Mouse (Mus musculus): ENCODE measurements at regions not wholly inside any gene's neighbourhood (a gene's known extent, or its start where the extent isn't known, plus 50 kb on each side); places are given as distances from the start of the nearest gene placed in this dataset.
"Not testable (repeated sequence)": the region's sequence is repeated elsewhere in the genome, so short reads cannot be mapped to it uniquely, and the experiment has no call there.

- H3K36me3 ChIP-seq (ENCODE audit: insufficient read depth, low read length) = no peaks in the 10 kb centered on the region
- no peak for ATAC-seq (replicated peaks; ENCODE audit: low FRiP score, low read depth)
- no peak overlapping the region for H3K4me3 ChIP-seq (replicated peaks; ENCODE audit: low read depth, low read length)
- DNase-seq (ENCODE audit: low spot score) = no peak
- no peaks in the 10 kb centered on the region for H3K4me1 ChIP-seq (replicated peaks; ENCODE audit: insufficient read depth, low read length)
- no peaks in the 10 kb centered on the region for H3K27me3 ChIP-seq (ENCODE audit: insufficient read depth, low read length)
- TF ChIP-seq CTCF (IDR thresholded peaks at IDR 0.05; ENCODE audit: low read depth) = no peak
- H3K9ac ChIP-seq (ENCODE audit: low read depth, low read length) = no peak overlapping the region
- no peak overlapping the region for H3K4me2 ChIP-seq (ENCODE audit: low read length)
- WGBS = 68% methylated on average over 3 of the region's 3 CpGs
- H3K9me3 ChIP-seq (replicated peaks; ENCODE audit: low read length) = no peaks in the 10 kb centered on the region
- H3K27ac ChIP-seq = no peak overlapping the region
Observed at GRCm38 (mm10) chr8:115980616-115981015, 273.0 kb upstream of the Maf start.

- no peaks in the 10 kb centered on the region for H3K36me3 ChIP-seq (ENCODE audit: insufficient read depth, low read length)
- H3K27ac ChIP-seq = no peak overlapping the region
- TF ChIP-seq CTCF (IDR thresholded peaks at IDR 0.05; ENCODE audit: low read depth) = no peak
- H3K4me3 ChIP-seq (replicated peaks; ENCODE audit: low read depth, low read length) = no peak overlapping the region
- 34% methylated on average over 4 of the region's 4 CpGs for WGBS
- ATAC-seq (replicated peaks; ENCODE audit: low FRiP score, low read depth) (no peak), DNase-seq (ENCODE audit: low spot score) (peak; percentile 20)
- no peak overlapping the region for H3K4me2 ChIP-seq (ENCODE audit: low read length)
- H3K9ac ChIP-seq (ENCODE audit: low read depth, low read length) = no peak overlapping the region
- H3K4me1 ChIP-seq (replicated peaks; ENCODE audit: insufficient read depth, low read length) = no peaks in the 10 kb centered on the region
- H3K27me3 ChIP-seq (ENCODE audit: insufficient read depth, low read length) = no peaks in the 10 kb centered on the region
- no peaks in the 10 kb centered on the region for H3K9me3 ChIP-seq (replicated peaks; ENCODE audit: low read length)
Observed at GRCm38 (mm10) chr8:115977152-115977551, 269.6 kb upstream of the Maf start.

DNA sequence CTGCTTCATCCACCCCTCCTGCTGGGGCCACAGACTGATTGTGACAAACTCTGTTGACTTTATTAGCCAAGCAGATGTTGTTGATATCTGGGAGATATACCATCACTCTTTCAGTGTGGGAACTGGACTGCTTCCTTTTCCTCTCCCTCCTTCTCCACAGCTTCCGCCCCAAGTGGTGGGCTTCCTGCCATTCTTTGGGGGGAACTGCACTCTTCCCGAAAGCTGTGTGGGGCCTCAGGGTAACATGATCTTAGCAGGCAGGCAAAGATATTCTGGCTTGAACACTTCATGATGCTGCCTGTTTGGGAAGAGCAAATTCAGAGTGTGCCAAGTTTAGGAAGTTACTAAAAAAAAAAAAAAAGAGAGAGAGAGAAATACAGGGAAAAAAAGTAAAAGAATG lies 267.1 kb upstream of the Maf start:
- TF ChIP-seq CTCF (IDR thresholded peaks at IDR 0.05; ENCODE audit: low read depth) = no peak
- Histone ChIP-seq H3K9ac (ENCODE audit: low read depth, low read length) (no peak overlapping the region), H3K4me3 (replicated peaks; ENCODE audit: low read depth, low read length) (no peak overlapping the region), H3K4me1 (replicated peaks; ENCODE audit: insufficient read depth, low read length) (no peaks in the 10 kb centered on the region), H3K27ac (no peak overlapping the region), H3K36me3 (ENCODE audit: insufficient read depth, low read length) (no peaks in the 10 kb centered on the region), H3K9me3 (replicated peaks; ENCODE audit: low read length) (no peaks in the 10 kb centered on the region), H3K4me2 (ENCODE audit: low read length) (no peak overlapping the region), H3K27me3 (ENCODE audit: insufficient read depth, low read length) (no peaks in the 10 kb centered on the region)
- ATAC-seq (replicated peaks; ENCODE audit: low FRiP score, low read depth) (no peak), DNase-seq (ENCODE audit: low spot score) (no peak)
- 41% methylated on average over 2 of the region's 2 CpGs for WGBS

GRCm38 (mm10) chr8:115971351-115971750 lies 263.8 kb upstream of the Maf start:
- not testable (repeated sequence) for H3K4me2 ChIP-seq (ENCODE audit: low read length); H3K36me3 ChIP-seq (ENCODE audit: insufficient read depth, low read length); H3K9ac ChIP-seq (ENCODE audit: low read depth, low read length); H3K4me3 ChIP-seq (replicated peaks; ENCODE audit: low read depth, low read length); ATAC-seq (replicated peaks; ENCODE audit: low FRiP score, low read depth); H3K9me3 ChIP-seq (replicated peaks; ENCODE audit: low read length); H3K27me3 ChIP-seq (ENCODE audit: insufficient read depth, low read length); H3K4me1 ChIP-seq (replicated peaks; ENCODE audit: insufficient read depth, low read length); H3K27ac ChIP-seq; DNase-seq (ENCODE audit: low spot score)
- WGBS = 78% methylated on average over 2 of the region's 2 CpGs

- H3K4me2 ChIP-seq (ENCODE audit: low read length) = no peak overlapping the region
- no peaks in the 10 kb centered on the region for H3K27me3 ChIP-seq (ENCODE audit: insufficient read depth, low read length)
- no peak overlapping the region for H3K4me3 ChIP-seq (replicated peaks; ENCODE audit: low read depth, low read length)
- H3K9ac ChIP-seq (ENCODE audit: low read depth, low read length) = no peak overlapping the region
- no peak for TF ChIP-seq CTCF (IDR thresholded peaks at IDR 0.05; ENCODE audit: low read depth)
- H3K9me3 ChIP-seq (replicated peaks; ENCODE audit: low read length) = no peaks in the 10 kb centered on the region
- no peaks in the 10 kb centered on the region for H3K4me1 ChIP-seq (replicated peaks; ENCODE audit: insufficient read depth, low read length)
- no peaks in the 10 kb centered on the region for H3K36me3 ChIP-seq (ENCODE audit: insufficient read depth, low read length)
- DNase-seq (ENCODE audit: low spot score) (no peak), ATAC-seq (replicated peaks; ENCODE audit: low FRiP score, low read depth) (no peak)
- 87% methylated on average over 5 of the region's 5 CpGs for WGBS
- no peak overlapping the region for H3K27ac ChIP-seq
Observed at GRCm38 (mm10) chr8:115968121-115968520, 260.5 kb upstream of the Maf start.

GRCm38 (mm10) chr8:115965981-115966380 lies 258.4 kb upstream of the Maf start:
- DNase-seq (ENCODE audit: low spot score) (no peak), ATAC-seq (replicated peaks; ENCODE audit: low FRiP score, low read depth) (no peak)
- no peaks in the 10 kb centered on the region for H3K9me3 ChIP-seq (replicated peaks; ENCODE audit: low read length)
- no peaks in the 10 kb centered on the region for H3K36me3 ChIP-seq (ENCODE audit: insufficient read depth, low read length)
- WGBS = 85% methylated on average over 7 of the region's 7 CpGs
- no peaks in the 10 kb centered on the region for H3K27me3 ChIP-seq (ENCODE audit: insufficient read depth, low read length)
- no peaks in the 10 kb centered on the region for H3K4me1 ChIP-seq (replicated peaks; ENCODE audit: insufficient read depth, low read length)
- no peak for TF ChIP-seq CTCF (IDR thresholded peaks at IDR 0.05; ENCODE audit: low read depth)
- no peak overlapping the region for H3K9ac ChIP-seq (ENCODE audit: low read depth, low read length)
- H3K4me2 ChIP-seq (ENCODE audit: low read length) = no peak overlapping the region
- no peak overlapping the region for H3K4me3 ChIP-seq (replicated peaks; ENCODE audit: low read depth, low read length)
- no peak overlapping the region for H3K27ac ChIP-seq

- H3K4me1 ChIP-seq (replicated peaks; ENCODE audit: insufficient read depth, low read length) = no peaks in the 10 kb centered on the region
- no peak overlapping the region for H3K27ac ChIP-seq
- ATAC-seq (replicated peaks; ENCODE audit: low FRiP score, low read depth) = no peak
- H3K4me3 ChIP-seq (replicated peaks; ENCODE audit: low read depth, low read length) = no peak overlapping the region
- H3K9ac ChIP-seq (ENCODE audit: low read depth, low read length) = no peak overlapping the region
- TF ChIP-seq CTCF (IDR thresholded peaks at IDR 0.05; ENCODE audit: low read depth) = no peak
- no peak for DNase-seq (ENCODE audit: low spot score)
- H3K9me3 ChIP-seq (replicated peaks; ENCODE audit: low read length) = no peaks in the 10 kb centered on the region
- no peaks in the 10 kb centered on the region for H3K36me3 ChIP-seq (ENCODE audit: insufficient read depth, low read length)
- no peaks in the 10 kb centered on the region for H3K27me3 ChIP-seq (ENCODE audit: insufficient read depth, low read length)
- WGBS = 64% methylated on average over 5 of the region's 5 CpGs
- no peak overlapping the region for H3K4me2 ChIP-seq (ENCODE audit: low read length)
Observed at GRCm38 (mm10) chr8:115955371-115955770, 247.8 kb upstream of the Maf start.
